Mouse (Mus musculus) embryo, embryonic 10 days (tissue): ENCODE measurements at regions not wholly inside any gene's neighbourhood (a gene's known extent, or its start where the extent isn't known, plus 50 kb on each side); places are given as distances from the start of the nearest gene placed in this dataset.

ENCODE experiments used
- DNase-seq: peaks from one replicate; pipeline ENCODE4 v3.0.0-alpha.2; 2015; ENCODE audit warnings: low spot score

- DNase-seq: no peak
These were observed 152.9 kb upstream of the Zic3 start for GRCm38 (mm10) chrX:57869648-57870047.

GRCm38 (mm10) chrX:57916705-57917104 lies 105.8 kb upstream of the Zic3 start:
- DNase-seq: peak; percentile 22

GRCm38 (mm10) chrX:57917441-57918145 lies 104.9 kb upstream of the Zic3 start:
- DNase-seq: peak; percentile 30

- peak; percentile 17 for DNase-seq
These were observed 104.1 kb upstream of the Zic3 start for GRCm38 (mm10) chrX:57918181-57919115.

GRCm38 (mm10) chrX:57919886-57920285 lies 102.6 kb upstream of the Zic3 start:
- peak; percentile 11 for DNase-seq

- DNase-seq: no peak
These were observed 102.1 kb upstream of the Zic3 start for GRCm38 (mm10) chrX:57920376-57920775.

GRCm38 (mm10) chrX:57921294-57921693 lies 101.2 kb upstream of the Zic3 start:
- peak; percentile 34 for DNase-seq

GRCm38 (mm10) chrX:57921821-57922449 lies 100.6 kb upstream of the Zic3 start:
- DNase-seq: no peak

GRCm38 (mm10) chrX:57923836-57924235 lies 98.7 kb upstream of the Zic3 start:
- peak; percentile 55 for DNase-seq

- no peak for DNase-seq
These were observed 86.9 kb upstream of the Zic3 start for GRCm38 (mm10) chrX:57935621-57936020.

GRCm38 (mm10) chrX:57938248-57938836 lies 84.2 kb upstream of the Zic3 start:
- DNase-seq: no peak

- DNase-seq: no peak
These were observed 71.6 kb upstream of the Zic3 start for GRCm38 (mm10) chrX:57950896-57951295.

- DNase-seq: no peak
These were observed 71.2 kb upstream of the Zic3 start for GRCm38 (mm10) chrX:57951301-57951700.

GRCm38 (mm10) chrX:57954594-57955185 lies 67.8 kb upstream of the Zic3 start:
- DNase-seq: no peak
